Mouse (Mus musculus) layer of hippocampus, adult 18-20 months (tissue): ENCODE data around the gene Hs3st5. TPM values are rescaled to one million over a fixed set of nuclear protein-coding genes. Genes with fewer than 3 reads are reported as not detected.
"Not testable (repeated sequence)": the region's sequence is repeated elsewhere in the genome, so short reads cannot be mapped to it uniquely, and the experiment has no call there.

Experiments used
- DNase-seq, 2 experiments: peaks; one replicate each; pipeline ENCODE4 v3.0.0; 2022; ENCODE audit warnings: low spot score in 2 of 2
- total RNA-seq, 2 experiments: library from RNA; stranded (reverse); gene quantifications; 2 replicates each; pipeline ENCODE4 v1.2.3; 2021

Hs3st5 gene
- total RNA-seq, 2 experiments from 2014 or later: 1.0 to 1.2 TPM

GRCm38 (mm10) chr10:36556128-36556527 lies 49.5 kb downstream of the Hs3st5 start:
- no peak for DNase-seq

GRCm38 (mm10) chr10:36557673-36558072 lies 51.1 kb downstream of the Hs3st5 start:
- DNase-seq: no peak

GRCm38 (mm10) chr10:36558736-36559135 lies 52.1 kb downstream of the Hs3st5 start:
- no peak for DNase-seq

- no peak for DNase-seq
Observed at GRCm38 (mm10) chr10:36567258-36567657, 60.6 kb downstream of the Hs3st5 start.

GRCm38 (mm10) chr10:36572540-36572939 lies 65.9 kb downstream of the Hs3st5 start:
- no peak for DNase-seq

- no peak for DNase-seq
Observed at GRCm38 (mm10) chr10:36578375-36579145, 71.9 kb downstream of the Hs3st5 start.

- DNase-seq: no peak
Observed at GRCm38 (mm10) chr10:36610400-36610799, 103.8 kb downstream of the Hs3st5 start.

- DNase-seq: not testable (repeated sequence)
Observed at GRCm38 (mm10) chr10:36611415-36611814, 104.8 kb downstream of the Hs3st5 start.

GRCm38 (mm10) chr10:36623037-36623436 lies 116.4 kb downstream of the Hs3st5 start:
- no peak for DNase-seq

- DNase-seq: no peak
Observed at GRCm38 (mm10) chr10:36627952-36628351, 121.3 kb downstream of the Hs3st5 start.

GRCm38 (mm10) chr10:36631746-36632145 lies 125.1 kb downstream of the Hs3st5 start:
- no peak for DNase-seq

GRCm38 (mm10) chr10:36650653-36651052 lies 144.0 kb downstream of the Hs3st5 start:
- no peak for DNase-seq

GRCm38 (mm10) chr10:36713974-36714373 lies 207.4 kb downstream of the Hs3st5 start:
- no peak for DNase-seq

GRCm38 (mm10) chr10:36726239-36726638 lies 219.6 kb downstream of the Hs3st5 start:
- DNase-seq: no peak

- no peak for DNase-seq
Observed at GRCm38 (mm10) chr10:36729361-36730098, 222.9 kb downstream of the Hs3st5 start.

GRCm38 (mm10) chr10:36739375-36739774 lies 232.8 kb downstream of the Hs3st5 start:
- no peak for DNase-seq

GRCm38 (mm10) chr10:36750021-36750420 lies 243.4 kb downstream of the Hs3st5 start:
- no peak for DNase-seq

- no peak for DNase-seq
Observed at GRCm38 (mm10) chr10:36754471-36754870, 247.9 kb downstream of the Hs3st5 start.

- DNase-seq: no peak
Observed at GRCm38 (mm10) chr10:36773595-36773994, 267.0 kb downstream of the Hs3st5 start.

- no peak for DNase-seq
Observed at GRCm38 (mm10) chr10:36774898-36775297, 268.3 kb downstream of the Hs3st5 start.

GRCm38 (mm10) chr10:36781641-36782040 lies 275.0 kb downstream of the Hs3st5 start:
- no peak for DNase-seq

GRCm38 (mm10) chr10:36786970-36787369 lies 280.4 kb downstream of the Hs3st5 start:
- no peak for DNase-seq
